Mouse (Mus musculus): ENCODE data around the gene Pfas. TPM values are rescaled to one million over a fixed set of nuclear protein-coding genes. Genes with fewer than 3 reads are reported as not detected.
A peak's percentile ranks its signal among the peaks of the same experiment; 100 is the strongest.
"Not testable (repeated sequence)": the region's sequence is repeated elsewhere in the genome, so short reads cannot be mapped to it uniquely, and the experiment has no call there.

The Pfas gene
- total RNA-seq, 2 experiments from 2014 or later: 26.2 to 37.5 TPM

- DNase-seq (ENCODE audit: low spot score in 2 of 2): peak; percentile 88 to 89
Observed at GRCm38 (mm10) chr11:69015644-69016441, 7.6 kb upstream of the Pfas start, which contains the start of gene Ctc1. TSS of gene Ctc1 (plus strand) at chr11:69015911.

- DNase-seq (ENCODE audit: low spot score in 2 of 2): peak; percentile 79 to 84
Observed at GRCm38 (mm10) chr11:69012071-69012601, 3.9 kb upstream of the Pfas start.

- not testable (repeated sequence) for DNase-seq (ENCODE audit: low spot score in 2 of 2)
Observed at GRCm38 (mm10) chr11:69011445-69011844, 3.2 kb upstream of the Pfas start.

- no peak for DNase-seq (ENCODE audit: low spot score in 2 of 2)
Observed at GRCm38 (mm10) chr11:69010400-69011323, 2.4 kb upstream of the Pfas start.

GRCm38 (mm10) chr11:69009508-69009907, 1.2 kb upstream of the Pfas start:
- DNase-seq (ENCODE audit: low spot score in 2 of 2): no peak

GRCm38 (mm10) chr11:69006575-69006974, 1.7 kb downstream of the Pfas start:
- DNase-seq (ENCODE audit: low spot score in 2 of 2): not testable (repeated sequence)

- no peak for DNase-seq (ENCODE audit: low spot score in 2 of 2)
Observed at GRCm38 (mm10) chr11:69005193-69005592, 3.1 kb downstream of the Pfas start.

GRCm38 (mm10) chr11:69003592-69003991, 4.7 kb downstream of the Pfas start:
- DNase-seq (ENCODE audit: low spot score in 2 of 2): no peak

- DNase-seq (ENCODE audit: low spot score in 2 of 2): not testable (repeated sequence)
Observed at GRCm38 (mm10) chr11:69002782-69003181, 5.5 kb downstream of the Pfas start.

- no peak for DNase-seq (ENCODE audit: low spot score in 2 of 2)
Observed at GRCm38 (mm10) chr11:68997080-68997479, 11.2 kb downstream of the Pfas start.

GRCm38 (mm10) chr11:68994377-68994776, 13.9 kb downstream of the Pfas start:
- no peak for DNase-seq (ENCODE audit: low spot score in 2 of 2)

GRCm38 (mm10) chr11:68993122-68993521, 15.1 kb downstream of the Pfas start:
- DNase-seq (ENCODE audit: low spot score in 2 of 2): peak in 1 of 2 experiments; percentile 41

GRCm38 (mm10) chr11:68988341-68988740, 19.9 kb downstream of the Pfas start:
- peak in 1 of 2 experiments; percentile 37 for DNase-seq (ENCODE audit: low spot score in 2 of 2)

GRCm38 (mm10) chr11:68987365-68987882, 20.8 kb downstream of the Pfas start:
- DNase-seq (ENCODE audit: low spot score in 2 of 2): no peak

- peak; percentile 75 to 82 for DNase-seq (ENCODE audit: low spot score in 2 of 2)
Observed at GRCm38 (mm10) chr11:68982639-68983369, 25.5 kb downstream of the Pfas start.

GRCm38 (mm10) chr11:68980919-68981318, 27.3 kb downstream of the Pfas start:
- DNase-seq (ENCODE audit: low spot score in 2 of 2): no peak

GRCm38 (mm10) chr11:68979320-68979733, 28.9 kb downstream of the Pfas start:
- DNase-seq (ENCODE audit: low spot score in 2 of 2): no peak

- DNase-seq (ENCODE audit: low spot score in 2 of 2): no peak
Observed at GRCm38 (mm10) chr11:68975601-68976000, 32.7 kb downstream of the Pfas start.

GRCm38 (mm10) chr11:68975085-68975484, 33.2 kb downstream of the Pfas start, which contains the start of gene Rangrf:
TSS of gene Rangrf (minus strand) at chr11:68975185.
- no peak for DNase-seq (ENCODE audit: low spot score in 2 of 2)

GRCm38 (mm10) chr11:68974059-68974450, 34.2 kb downstream of the Pfas start:
- DNase-seq (ENCODE audit: low spot score in 2 of 2): no peak

Data from layer of hippocampus, postnatal 10 days (tissue).